Mouse (Mus musculus) liver, embryonic 16.5 days (tissue): ENCODE results near the gene Myrip. TPM values are rescaled to one million over a fixed set of nuclear protein-coding genes. Genes with fewer than 3 reads are reported as not detected.

Source experiments
- ATAC-seq: fragments of 200-750 bp; cut with Nextera tagmentation; 2 replicates; pipeline ENCODE4 v1.8.0; 2017; ENCODE audit warnings: low read depth, mild to moderate bottlenecking, moderate number of reproducible peaks, moderate library complexity
- H3K27ac ChIP-seq: fragments of 300-500 bp; sonication (generic); 2 replicates; pipeline ENCODE4 v1.5.1; 2014; ENCODE audit warnings: mild to moderate bottlenecking, low read length
- H3K27me3 ChIP-seq: fragments of 300-500 bp; sonication (generic); 2 replicates; pipeline ENCODE4 v1.6.1; 2014; ENCODE audit warnings: low read depth, low read length, mixed read lengths; ENCODE audit not compliant: control insufficient read depth, insufficient read depth
- H3K36me3 ChIP-seq: fragments of 300-500 bp; sonication (generic); 2 replicates; pipeline ENCODE4 v1.6.1; 2014; ENCODE audit warnings: mild to moderate bottlenecking; ENCODE audit not compliant: control insufficient read depth, insufficient read depth
- H3K4me1 ChIP-seq: fragments of 300-500 bp; sonication (generic); 2 replicates; pipeline ENCODE4 v1.6.1; 2014; ENCODE audit warnings: low read depth, low read length, mixed read lengths; ENCODE audit not compliant: control insufficient read depth
- H3K4me2 ChIP-seq: fragments of 300-500 bp; sonication (generic); 2 replicates; pipeline ENCODE4 v1.6.1; 2014; ENCODE audit warnings: low read depth, low read length, mixed read lengths
- H3K4me3 ChIP-seq: fragments of 300-500 bp; sonication (generic); 2 replicates; pipeline ENCODE4 v1.5.1; 2014; ENCODE audit warnings: low read depth, mild to moderate bottlenecking, low read length
- H3K9ac ChIP-seq: fragments of 300-500 bp; sonication (generic); 2 replicates; pipeline ENCODE4 v1.6.1; 2014; ENCODE audit warnings: low read depth, low read length
- H3K9me3 ChIP-seq: fragments of 300-500 bp; sonication (generic); replicated peaks from 2 replicates; pipeline ENCODE4 v1.6.1; 2016; ENCODE audit warnings: low read length; ENCODE audit not compliant: control insufficient read depth
- WGBS: fragments of 180-500 bp; shearing (Covaris S2); extraction: QIAGEN DNeasy Blood & Tissue Kit; methylation state at CpG from one replicate; pipeline ENCODE4 v1.1.7; 2014; ENCODE audit not compliant: insufficient replicate concordance; 5-methylcytosine and 5-hydroxymethylcytosine counted together
- polyA plus RNA-seq: library from polyadenylated mRNA; unstranded; fragments of >200 nt; fragmentation: Nextera tagmentation; extraction: Ambion mirVana; gene quantifications from 2 replicates; pipeline ENCODE4 v1.2.1, GENCODE M21; 2015

The Myrip gene
- polyA plus RNA-seq, 1 experiment from 2014 or later, result 0.02 TPM

DNA sequence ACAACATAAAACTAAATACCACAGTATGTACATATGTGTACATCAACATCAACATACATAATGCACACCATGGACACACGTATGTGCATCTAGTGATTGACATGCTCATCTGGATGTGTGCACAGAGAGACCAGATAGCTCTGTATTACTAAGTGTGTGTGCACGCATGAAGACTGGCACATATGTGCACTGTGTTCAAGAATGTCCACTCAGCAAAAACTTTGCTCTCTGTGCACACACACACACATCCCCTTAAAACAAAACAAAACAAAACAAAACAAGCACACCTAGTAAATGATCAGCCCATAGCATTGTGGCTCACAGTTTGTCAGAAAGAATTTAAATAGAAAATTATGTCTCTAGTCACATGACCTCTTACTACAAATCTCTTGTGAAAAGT is 10.9 kb upstream of the Myrip start:
- no peaks in the 10 kb centered on the region for H3K9me3 ChIP-seq
- H3K4me3 ChIP-seq, result no peak overlapping the region
- 55% methylated on average over 2 of the region's 2 CpGs for WGBS
- no peaks in the 10 kb centered on the region for H3K36me3 ChIP-seq
- H3K27me3 ChIP-seq, result no peaks in the 10 kb centered on the region
- H3K27ac ChIP-seq, result no peak overlapping the region
- no peak for ATAC-seq
- no peak overlapping the region for H3K9ac ChIP-seq
- H3K4me1 ChIP-seq, result no peaks in the 10 kb centered on the region
- no peak overlapping the region for H3K4me2 ChIP-seq

DNA sequence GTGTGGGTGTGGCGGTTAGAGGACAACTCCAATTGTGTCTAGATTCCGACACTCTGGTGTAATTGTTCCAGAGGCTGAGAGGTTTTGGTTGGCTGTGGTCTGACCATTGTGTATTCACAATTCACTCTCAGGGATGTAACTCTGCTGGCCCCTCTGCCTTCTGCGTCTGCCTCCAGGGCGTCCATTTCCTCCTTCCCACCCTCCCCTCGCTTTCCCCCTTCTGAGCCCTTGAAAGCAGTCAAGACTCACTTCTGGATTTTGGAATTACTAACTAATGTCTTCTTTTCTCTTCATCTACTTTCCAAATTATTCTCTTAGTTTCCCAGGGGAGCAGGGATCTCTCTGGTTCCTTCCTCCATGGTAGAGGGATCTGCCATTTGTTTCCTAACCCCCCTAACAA is 8.8 kb upstream of the Myrip start:
- WGBS, result 35% methylated on average over 5 of the region's 5 CpGs
- no peak overlapping the region for H3K4me3 ChIP-seq
- H3K9me3 ChIP-seq, result no peaks in the 10 kb centered on the region
- no peak overlapping the region for H3K4me2 ChIP-seq
- no peaks in the 10 kb centered on the region for H3K27me3 ChIP-seq
- no peak for ATAC-seq
- no peaks in the 10 kb centered on the region for H3K36me3 ChIP-seq
- H3K27ac ChIP-seq, result no peak overlapping the region
- no peak overlapping the region for H3K9ac ChIP-seq
- H3K4me1 ChIP-seq, result no peaks in the 10 kb centered on the region

DNA sequence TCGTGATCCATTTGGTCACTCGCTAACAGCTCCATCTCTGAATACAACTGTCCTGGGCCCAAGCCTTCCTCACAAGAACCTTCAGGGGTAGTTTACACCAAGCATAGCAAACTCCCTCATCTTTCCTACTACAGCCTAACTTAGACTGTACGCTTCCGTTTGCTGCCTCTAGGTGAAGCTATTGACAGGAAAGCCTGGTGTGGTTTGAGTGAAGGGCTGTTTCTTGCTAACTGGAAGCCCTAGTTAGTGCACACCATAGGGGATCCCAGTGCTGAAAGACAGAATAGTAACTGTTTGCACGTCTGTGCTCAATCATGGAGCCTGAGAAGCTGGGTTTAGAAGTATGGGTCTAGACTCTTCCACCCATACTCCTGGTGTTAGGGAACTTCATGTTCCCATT is 5.8 kb upstream of the Myrip start:
- H3K9me3 ChIP-seq, result no peaks in the 10 kb centered on the region
- H3K27me3 ChIP-seq, result no peaks in the 10 kb centered on the region
- H3K4me1 ChIP-seq, result no peaks in the 10 kb centered on the region
- no peak for ATAC-seq
- H3K4me3 ChIP-seq, result no peak overlapping the region
- H3K4me2 ChIP-seq, result no peak overlapping the region
- no peak overlapping the region for H3K9ac ChIP-seq
- H3K27ac ChIP-seq, result no peak overlapping the region
- 53% methylated on average over 5 of the region's 5 CpGs for WGBS
- no peaks in the 10 kb centered on the region for H3K36me3 ChIP-seq

DNA sequence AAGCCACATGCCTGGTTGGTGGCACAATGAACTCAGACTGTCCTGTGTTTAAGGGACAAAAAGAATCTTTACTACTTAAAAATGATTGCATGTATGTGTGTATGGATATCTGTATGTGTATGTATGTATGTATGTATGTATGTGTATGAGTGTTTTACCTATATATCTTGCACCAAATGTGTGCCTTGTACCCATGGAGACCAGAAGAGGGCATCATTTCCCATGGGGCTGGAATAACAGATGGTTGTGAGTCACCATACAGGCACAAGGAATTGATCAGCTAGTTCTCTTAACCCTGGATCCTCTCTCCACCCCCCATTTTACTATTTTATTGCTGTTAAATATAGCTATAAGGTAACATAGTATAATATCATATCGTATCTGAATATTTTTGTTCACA is 4.4 kb upstream of the Myrip start:
- Histone ChIP-seq H3K4me1 (no peaks in the 10 kb centered on the region), H3K9me3 (no peaks in the 10 kb centered on the region), H3K9ac (no peak overlapping the region), H3K4me2 (no peak overlapping the region), H3K27ac (no peak overlapping the region), H3K36me3 (no peaks in the 10 kb centered on the region), H3K27me3 (peaks cover 3% of the 10 kb centered on the region; the same call in 1 of the 2 replicates), H3K4me3 (no peak overlapping the region)
- WGBS, result 68% methylated on average over 1 of the region's 1 CpGs
- no peak for ATAC-seq

DNA sequence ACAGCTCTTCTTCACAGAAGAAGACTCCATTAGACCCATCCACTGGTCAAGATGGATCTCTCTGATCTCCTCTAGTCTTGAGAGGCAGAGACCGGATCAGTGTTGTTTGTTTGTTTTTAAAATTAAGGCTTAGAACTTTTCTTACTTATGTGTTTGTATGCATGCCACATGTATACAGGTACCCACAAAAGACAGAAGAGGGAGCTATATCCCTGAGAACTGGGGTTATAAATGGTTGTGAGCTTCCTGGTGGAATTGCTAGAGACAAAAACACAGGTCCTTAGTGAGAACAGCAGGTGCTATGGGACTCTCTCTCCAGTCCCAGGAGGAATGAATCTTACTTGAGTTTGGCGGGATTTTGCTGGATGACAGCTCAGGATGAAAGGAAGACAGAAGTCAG is 1.9 kb upstream of the Myrip start:
- H3K4me1 ChIP-seq, result no peaks in the 10 kb centered on the region
- WGBS, result 47% methylated on average over 2 of the region's 2 CpGs
- ATAC-seq, result no peak

DNA sequence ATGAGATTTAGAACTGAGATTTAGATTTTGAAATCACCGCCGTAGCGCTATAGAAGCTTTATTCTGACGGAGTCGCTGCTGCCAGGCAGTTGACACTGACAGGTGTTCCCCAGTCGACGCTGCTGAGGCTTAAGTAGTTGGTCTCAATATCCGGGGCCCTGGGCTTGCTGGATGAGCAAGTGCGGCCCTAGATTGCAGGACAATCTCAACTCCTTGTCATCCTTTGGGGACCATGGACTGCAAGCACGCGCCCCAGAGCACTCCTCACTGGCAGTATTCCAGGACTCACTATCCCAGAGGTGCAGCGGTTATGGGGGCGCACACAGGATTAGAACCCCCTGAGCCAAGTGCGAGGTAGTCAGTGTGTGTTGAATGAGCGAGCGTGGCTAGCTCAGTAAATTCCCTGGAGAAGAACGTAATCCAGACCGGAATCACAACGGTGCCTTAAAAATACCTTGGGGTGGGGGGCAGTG is 1.7 kb downstream of the Myrip start:
- Histone ChIP-seq H3K36me3 (no peaks in the 10 kb centered on the region), H3K27me3 (peaks cover 53% of the 10 kb centered on the region), H3K27ac (no peak overlapping the region), H3K4me1 (no peaks in the 10 kb centered on the region), H3K9ac (no peak overlapping the region), H3K4me3 (peak overlapping the region; percentile 48), H3K9me3 (0 out of 2 replicates have a peak, but pooled peaks cover 3% of the 10 kb centered on the region), H3K4me2 (peak overlapping the region; percentile 59)
- WGBS, result 19% methylated on average over 19 of the region's 19 CpGs
- no peak for ATAC-seq

More for the DNA sequence above, 1.9 kb upstream of the Myrip start:
- Histone ChIP-seq H3K4me3 (no peak overlapping the region), H3K36me3 (no peaks in the 10 kb centered on the region), H3K27ac (no peak overlapping the region), H3K4me2 (no peak overlapping the region), H3K9ac (no peak overlapping the region), H3K27me3 (peaks cover 26% of the 10 kb centered on the region), H3K9me3 (0 out of 2 replicates have a peak, but pooled peaks cover 3% of the 10 kb centered on the region)

DNA sequence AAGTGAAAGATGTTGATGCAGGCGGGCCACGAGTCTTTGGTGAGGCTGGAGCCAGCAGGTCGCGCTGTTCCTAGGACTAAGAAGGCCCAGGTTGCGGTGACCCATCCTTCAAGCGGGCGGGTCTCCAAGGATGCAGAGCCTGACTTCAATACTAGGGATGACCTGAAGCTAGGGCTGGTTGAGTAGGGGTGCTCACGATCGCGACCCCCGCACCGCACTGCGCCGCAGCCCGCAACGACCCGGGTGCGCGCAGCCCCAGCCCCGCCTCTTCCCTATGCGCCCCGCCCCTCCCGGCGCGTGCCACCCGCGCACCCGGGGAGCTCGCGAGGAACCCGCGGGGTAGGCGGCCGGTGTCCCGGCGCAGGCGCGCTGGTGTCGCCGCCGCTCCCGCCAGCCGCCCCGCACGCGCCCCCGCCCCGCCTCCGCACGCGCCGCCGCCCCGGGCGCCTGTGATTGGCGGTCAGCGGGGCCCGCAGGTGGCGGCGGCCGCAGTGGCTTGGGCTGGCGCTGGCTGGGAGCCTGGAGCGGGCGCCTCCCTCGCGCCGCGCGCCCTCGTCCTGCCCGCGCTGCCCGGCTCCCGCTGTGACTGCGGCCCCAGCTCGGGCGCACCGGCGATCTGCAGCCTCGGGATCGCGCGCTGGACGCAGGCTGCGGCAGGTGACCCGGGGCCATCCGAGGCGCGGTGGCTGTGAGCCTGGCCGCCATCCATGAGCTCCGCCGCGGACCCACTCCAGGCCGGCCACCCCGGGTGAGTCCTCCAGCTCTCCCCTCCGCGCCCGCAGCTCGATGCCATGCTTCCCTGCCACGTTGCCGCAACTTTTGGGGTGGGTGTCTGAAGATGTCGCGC is 2.4 kb downstream of the Myrip start:
- Histone ChIP-seq H3K36me3 (no peaks in the 10 kb centered on the region), H3K4me3 (peak overlapping the region; percentile 48), H3K27me3 (peaks cover 53% of the 10 kb centered on the region), H3K9me3 (0 out of 2 replicates have a peak, but pooled peaks cover 3% of the 10 kb centered on the region), H3K4me1 (no peaks in the 10 kb centered on the region), H3K27ac (no peak overlapping the region), H3K4me2 (peak overlapping the region; percentile 59), H3K9ac (no peak overlapping the region)
- WGBS, result under 1% methylated on average over 67 of the region's 103 CpGs
- 0 out of 2 replicates have a peak, but pooled peaks have one; percentile 27 for ATAC-seq

DNA sequence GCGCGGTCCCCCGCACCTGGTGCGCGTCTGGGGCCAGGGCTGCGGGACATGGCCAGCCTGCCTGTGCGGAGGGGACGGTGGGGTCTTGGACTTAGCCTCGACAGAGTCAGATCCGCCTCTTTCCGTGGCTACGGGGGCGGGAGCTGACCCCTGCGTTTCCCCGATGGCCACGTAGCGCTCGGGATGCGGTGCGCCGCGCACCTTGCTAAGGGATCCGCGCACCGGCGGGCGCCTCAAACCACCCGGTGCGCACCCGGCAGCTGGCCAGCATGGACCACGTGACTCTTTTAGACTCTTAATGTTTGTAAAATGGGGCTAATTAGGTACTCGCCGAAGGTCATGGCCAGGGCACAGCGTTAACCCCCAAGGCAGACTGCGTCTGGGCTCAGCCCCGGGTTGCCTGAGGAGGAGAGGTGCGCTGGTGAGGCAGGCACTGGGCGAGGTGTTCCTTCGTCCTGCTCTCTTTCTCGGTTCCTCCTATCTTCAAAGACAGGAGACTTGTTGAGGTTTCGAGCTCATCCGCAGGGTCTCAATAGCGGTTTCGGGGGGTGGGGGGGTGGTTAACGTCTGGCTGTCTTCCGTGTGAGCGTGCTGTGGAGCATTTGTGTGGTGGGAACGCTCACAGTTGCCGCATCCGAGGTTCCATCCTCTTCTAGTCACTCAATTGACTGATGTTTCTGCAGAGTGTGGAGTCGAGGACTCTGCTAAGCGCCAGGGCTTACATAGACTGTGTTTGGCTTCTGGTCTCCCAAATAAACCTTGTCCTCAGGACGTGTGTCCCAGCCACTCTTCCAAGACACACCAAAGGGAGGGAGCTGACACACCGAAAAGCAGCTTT is 3.2 kb downstream of the Myrip start:
- Histone ChIP-seq H3K9me3 (0 out of 2 replicates have a peak, but pooled peaks cover 3% of the 10 kb centered on the region), H3K27me3 (peaks cover 53% of the 10 kb centered on the region), H3K4me1 (no peaks in the 10 kb centered on the region), H3K36me3 (no peaks in the 10 kb centered on the region), H3K4me3 (peak overlapping the region; percentile 48), H3K27ac (no peak overlapping the region), H3K9ac (no peak overlapping the region), H3K4me2 (peak overlapping the region; percentile 59)
- ATAC-seq, result no peak
- 4% methylated on average over 54 of the region's 54 CpGs for WGBS
